Mouse (Mus musculus): ENCODE results near the gene Dclre1b.

DNA sequence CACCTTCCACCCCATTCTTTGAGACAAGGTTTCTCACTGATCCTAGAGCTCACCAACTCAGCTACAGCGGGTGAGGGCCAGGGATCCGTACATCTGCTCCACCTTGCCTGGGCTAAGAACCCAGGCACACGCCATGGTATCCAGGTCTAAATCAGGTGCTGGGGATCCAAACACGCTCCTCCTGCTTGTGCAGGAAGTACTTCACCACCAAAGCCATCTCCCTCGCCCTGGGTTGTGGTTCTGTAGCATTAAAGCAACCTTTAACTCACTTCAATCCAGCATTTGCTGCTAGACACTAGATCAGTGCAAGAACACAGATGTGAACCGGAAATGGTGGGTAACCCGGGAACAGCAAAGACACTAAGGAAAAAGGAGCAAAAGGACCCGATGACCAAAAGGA is 42.6 kb upstream of the Dclre1b start:
- TF ChIP-seq CTCF (IDR thresholded peaks at IDR 0.05; ENCODE audit: low read depth) (no peak), EP300 (optimal IDR thresholded peaks at IDR 0.05) (no peak)

All from stomach, postnatal 0 days (tissue).